Mouse (Mus musculus): ENCODE results near the gene Hoxd10. TPM values are rescaled to one million over a fixed set of nuclear protein-coding genes. Genes with fewer than 3 reads are reported as not detected.

Gene Hoxd10
- polyA plus RNA-seq, 1 experiment: not detected

DNA sequence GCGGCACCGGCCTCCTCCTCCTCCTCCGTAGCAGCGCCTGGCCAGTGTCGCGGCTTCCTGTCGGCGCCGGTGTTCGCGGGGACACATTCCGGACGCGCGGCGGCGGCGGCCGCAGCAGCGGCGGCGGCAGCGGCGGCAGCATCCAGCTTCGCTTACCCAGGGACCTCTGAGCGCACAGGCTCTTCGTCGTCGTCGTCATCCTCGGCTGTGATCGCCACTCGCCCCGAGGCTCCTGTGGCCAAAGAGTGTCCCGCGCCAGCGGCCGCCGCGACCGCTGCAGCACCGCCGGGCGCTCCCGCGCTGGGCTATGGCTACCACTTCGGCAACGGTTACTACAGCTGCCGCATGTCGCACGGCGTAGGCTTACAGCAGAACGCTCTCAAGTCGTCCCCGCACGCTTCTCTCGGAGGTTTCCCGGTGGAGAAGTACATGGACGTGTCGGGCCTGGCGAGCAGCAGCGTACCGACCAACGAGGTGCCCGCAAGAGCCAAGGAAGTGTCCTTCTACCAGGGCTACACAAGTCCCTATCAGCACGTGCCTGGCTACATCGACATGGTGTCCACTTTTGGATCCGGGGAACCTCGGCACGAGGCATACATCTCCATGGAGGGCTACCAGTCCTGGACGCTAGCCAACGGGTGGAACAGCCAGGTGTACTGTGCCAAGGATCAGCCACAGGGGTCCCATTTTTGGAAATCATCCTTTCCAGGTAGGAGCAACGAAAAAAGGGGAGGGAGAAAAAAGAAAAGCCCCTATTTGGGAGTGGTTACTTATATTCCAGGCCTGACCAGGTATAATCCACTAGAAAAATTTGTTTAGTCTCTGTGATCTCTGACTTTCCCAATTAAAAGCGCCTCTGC is 23.1 kb upstream of the Hoxd10 start:
- 1% methylated on average over 72 of the region's 74 CpGs for WGBS
- Histone ChIP-seq H3K4me1 (ENCODE audit: control insufficient read depth, insufficient read depth, low read length) (no peaks in the 10 kb centered on the region), H3K27ac (ENCODE audit: insufficient read depth, low read length) (no peak overlapping the region), H3K27me3 (ENCODE audit: control insufficient read depth, insufficient read depth, low read length) (peaks cover 12% of the 10 kb centered on the region; the same call in 1 of the 2 replicates), H3K4me3 (replicated peaks; ENCODE audit: insufficient read depth, low read depth, low read length) (no peak overlapping the region)
- TF ChIP-seq POLR2A (IDR thresholded peaks at IDR 0.05; ENCODE audit: borderline replicate concordance, insufficient read depth, low read length) (no peak), CTCF (IDR thresholded peaks at IDR 0.05; ENCODE audit: borderline replicate concordance, insufficient read depth, low read depth, low read length) (no peak)
- DNase-seq: no peak

DNA sequence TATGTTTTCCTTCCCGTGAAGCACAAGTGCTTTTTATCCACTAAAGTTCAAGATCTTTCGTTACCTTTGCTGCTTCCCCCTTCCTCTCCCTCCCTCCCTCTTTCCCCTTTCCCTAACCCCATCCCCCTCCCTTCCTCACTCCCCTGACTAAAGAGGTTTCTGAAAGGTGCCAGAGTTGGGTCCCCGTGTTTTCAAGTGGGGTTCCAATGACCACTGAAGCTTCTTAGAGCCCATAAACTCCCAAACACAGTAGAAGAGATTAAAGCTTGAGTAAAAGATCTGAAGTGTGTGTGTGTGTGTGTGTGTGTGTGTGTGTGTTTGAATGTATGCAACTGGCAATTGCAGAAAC is 22.5 kb upstream of the Hoxd10 start:
- Histone ChIP-seq H3K27ac (ENCODE audit: insufficient read depth, low read length) (no peak overlapping the region), H3K4me3 (replicated peaks; ENCODE audit: insufficient read depth, low read depth, low read length) (no peak overlapping the region), H3K4me1 (ENCODE audit: control insufficient read depth, insufficient read depth, low read length) (no peaks in the 10 kb centered on the region), H3K27me3 (ENCODE audit: control insufficient read depth, insufficient read depth, low read length) (peaks cover 12% of the 10 kb centered on the region; the same call in 1 of the 2 replicates)
- WGBS: 3% methylated on average over 3 of the region's 3 CpGs
- no peak for TF ChIP-seq POLR2A (IDR thresholded peaks at IDR 0.05; ENCODE audit: borderline replicate concordance, insufficient read depth, low read length)
- no peak for TF ChIP-seq CTCF (IDR thresholded peaks at IDR 0.05; ENCODE audit: borderline replicate concordance, insufficient read depth, low read depth, low read length)
- no peak for DNase-seq

- TF ChIP-seq CTCF (IDR thresholded peaks at IDR 0.05; ENCODE audit: borderline replicate concordance, insufficient read depth, low read depth, low read length) (no peak), POLR2A (IDR thresholded peaks at IDR 0.05; ENCODE audit: borderline replicate concordance, insufficient read depth, low read length) (no peak)
- Histone ChIP-seq H3K4me3 (replicated peaks; ENCODE audit: insufficient read depth, low read depth, low read length) (no peak overlapping the region), H3K27ac (ENCODE audit: insufficient read depth, low read length) (no peak overlapping the region), H3K4me1 (ENCODE audit: control insufficient read depth, insufficient read depth, low read length) (no peaks in the 10 kb centered on the region), H3K27me3 (ENCODE audit: control insufficient read depth, insufficient read depth, low read length) (peaks cover 12% of the 10 kb centered on the region; the same call in 1 of the 2 replicates)
- WGBS: 4% methylated on average over 14 of the region's 14 CpGs
- no peak for DNase-seq
Observed at GRCm38 (mm10) chr2:74669650-74670235, 22.0 kb upstream of the Hoxd10 start.

- WGBS: 6% methylated on average over 3 of the region's 3 CpGs
- no peak for DNase-seq
Observed at GRCm38 (mm10) chr2:74670632-74671188, 21.0 kb upstream of the Hoxd10 start.

GRCm38 (mm10) chr2:74671847-74672246 is 19.9 kb upstream of the Hoxd10 start:
- no peak overlapping the region for H3K4me3 ChIP-seq (replicated peaks; ENCODE audit: insufficient read depth, low read depth, low read length)
- H3K27me3 ChIP-seq (ENCODE audit: control insufficient read depth, insufficient read depth, low read length): peaks cover 14% of the 10 kb centered on the region; the same call in 1 of the 2 replicates
- no peak for TF ChIP-seq POLR2A (IDR thresholded peaks at IDR 0.05; ENCODE audit: borderline replicate concordance, insufficient read depth, low read length)
- TF ChIP-seq CTCF (IDR thresholded peaks at IDR 0.05; ENCODE audit: borderline replicate concordance, insufficient read depth, low read depth, low read length): no peak
- WGBS: 28% methylated on average over 5 of the region's 5 CpGs
- no peak for DNase-seq
- H3K27ac ChIP-seq (ENCODE audit: insufficient read depth, low read length): no peak overlapping the region
- H3K4me1 ChIP-seq (ENCODE audit: control insufficient read depth, insufficient read depth, low read length): no peaks in the 10 kb centered on the region

More at GRCm38 (mm10) chr2:74670632-74671188, 21.0 kb upstream of the Hoxd10 start:
- Histone ChIP-seq H3K27me3 (ENCODE audit: control insufficient read depth, insufficient read depth, low read length) (peaks cover 12% of the 10 kb centered on the region; the same call in 1 of the 2 replicates), H3K4me1 (ENCODE audit: control insufficient read depth, insufficient read depth, low read length) (no peaks in the 10 kb centered on the region), H3K4me3 (replicated peaks; ENCODE audit: insufficient read depth, low read depth, low read length) (no peak overlapping the region), H3K27ac (ENCODE audit: insufficient read depth, low read length) (no peak overlapping the region)
- TF ChIP-seq POLR2A (IDR thresholded peaks at IDR 0.05; ENCODE audit: borderline replicate concordance, insufficient read depth, low read length) (no peak), CTCF (IDR thresholded peaks at IDR 0.05; ENCODE audit: borderline replicate concordance, insufficient read depth, low read depth, low read length) (no peak)

GRCm38 (mm10) chr2:74672481-74673362 is 19.0 kb upstream of the Hoxd10 start:
- Histone ChIP-seq H3K27ac (ENCODE audit: insufficient read depth, low read length) (no peak overlapping the region), H3K27me3 (ENCODE audit: control insufficient read depth, insufficient read depth, low read length) (peaks cover 10% of the 10 kb centered on the region; the same call in 1 of the 2 replicates), H3K4me3 (replicated peaks; ENCODE audit: insufficient read depth, low read depth, low read length) (no peak overlapping the region), H3K4me1 (ENCODE audit: control insufficient read depth, insufficient read depth, low read length) (no peaks in the 10 kb centered on the region)
- peak; percentile 64 for TF ChIP-seq CTCF (IDR thresholded peaks at IDR 0.05; ENCODE audit: borderline replicate concordance, insufficient read depth, low read depth, low read length)
- no peak for TF ChIP-seq POLR2A (IDR thresholded peaks at IDR 0.05; ENCODE audit: borderline replicate concordance, insufficient read depth, low read length)
- WGBS: 7% methylated on average over 40 of the region's 40 CpGs
- peak; percentile 34 to 55 for DNase-seq

GRCm38 (mm10) chr2:74673835-74674425 is 17.8 kb upstream of the Hoxd10 start:
- no peak for DNase-seq
- no peak overlapping the region for H3K27ac ChIP-seq (ENCODE audit: insufficient read depth, low read length)
- H3K4me1 ChIP-seq (ENCODE audit: control insufficient read depth, insufficient read depth, low read length): no peaks in the 10 kb centered on the region
- TF ChIP-seq CTCF (IDR thresholded peaks at IDR 0.05; ENCODE audit: borderline replicate concordance, insufficient read depth, low read depth, low read length) (no peak), POLR2A (IDR thresholded peaks at IDR 0.05; ENCODE audit: borderline replicate concordance, insufficient read depth, low read length) (no peak)
- H3K4me3 ChIP-seq (replicated peaks; ENCODE audit: insufficient read depth, low read depth, low read length): no peak overlapping the region
- H3K27me3 ChIP-seq (ENCODE audit: control insufficient read depth, insufficient read depth, low read length): peaks cover 9% of the 10 kb centered on the region; the same call in 1 of the 2 replicates
- 2% methylated on average over 24 of the region's 24 CpGs for WGBS

All from cerebellum, adult 2 months (tissue).